Mouse (Mus musculus): ENCODE data around the gene Bud23. TPM values are rescaled to one million over a fixed set of nuclear protein-coding genes. Genes with fewer than 3 reads are reported as not detected.

The Bud23 gene
- 54.6 and 73.2 TPM in 2 replicates for polyA plus RNA-seq (2012; rRNA removed)

DNA sequence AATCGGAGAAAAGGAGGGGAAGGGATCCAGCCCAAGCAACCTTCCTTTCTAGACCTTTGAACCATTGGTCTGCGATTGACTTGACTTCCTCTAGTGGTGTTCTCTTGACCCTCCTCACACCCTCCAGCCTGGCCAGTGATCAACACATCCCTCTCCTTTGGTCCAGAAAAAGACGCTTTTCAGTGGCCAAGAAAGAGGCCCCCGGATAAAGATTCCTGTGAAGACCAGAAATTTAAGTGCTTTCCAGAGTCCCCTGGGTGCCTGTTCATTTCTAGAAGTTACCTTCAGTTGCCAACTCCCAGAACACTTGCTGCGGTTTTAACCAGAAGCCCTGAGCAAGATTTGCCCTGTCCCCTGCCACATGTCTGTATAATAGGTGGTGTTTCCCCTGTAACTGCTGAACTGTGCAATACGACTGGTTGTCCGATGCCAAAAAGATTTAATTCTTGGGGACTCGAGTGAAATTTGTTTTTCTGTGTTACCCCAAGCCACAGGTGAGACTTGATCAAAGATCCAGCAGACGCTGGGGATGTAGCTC, at the start of gene Bud23:
Bud23 (minus strand) TSS at position 51 of the 538 bp plus-strand sequence.

DNA sequence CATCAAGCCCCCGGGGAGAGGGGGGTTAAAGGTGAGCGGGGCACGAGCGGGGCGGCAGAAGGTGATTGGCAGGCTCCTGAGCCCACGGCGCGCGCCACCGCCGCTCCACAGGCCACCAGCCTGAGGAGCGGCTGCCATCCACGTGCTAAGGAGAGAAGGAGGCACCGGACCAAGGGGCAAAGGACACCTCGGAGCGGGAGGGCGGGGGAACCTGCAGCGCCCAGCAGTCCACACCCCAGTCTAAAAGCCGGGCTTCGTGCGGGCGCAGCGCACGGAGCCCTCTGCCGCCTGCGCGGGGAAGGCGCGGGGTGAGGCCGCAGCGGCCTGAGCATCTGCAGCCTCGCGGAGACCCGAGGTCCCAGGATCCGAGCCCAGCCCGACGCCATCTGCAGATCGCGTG, 24.9 kb upstream of the Bud23 start, which contains the start of gene Mlxipl:
Mlxipl (plus strand) TSS at position 238 of the 400 bp plus-strand sequence.

GRCm38 (mm10) chr5:135077564-135078481, 13.1 kb upstream of the Bud23 start, which contains the start of gene Vps37d:
Gene Vps37d (minus strand): TSS chr5:135078266.

GRCm38 (mm10) chr5:135063629-135064381, 954 bp downstream of the Bud23 start, which contains the start of gene Dnajc30:
Gene Dnajc30 (plus strand): TSS chr5:135064202.

DNA sequence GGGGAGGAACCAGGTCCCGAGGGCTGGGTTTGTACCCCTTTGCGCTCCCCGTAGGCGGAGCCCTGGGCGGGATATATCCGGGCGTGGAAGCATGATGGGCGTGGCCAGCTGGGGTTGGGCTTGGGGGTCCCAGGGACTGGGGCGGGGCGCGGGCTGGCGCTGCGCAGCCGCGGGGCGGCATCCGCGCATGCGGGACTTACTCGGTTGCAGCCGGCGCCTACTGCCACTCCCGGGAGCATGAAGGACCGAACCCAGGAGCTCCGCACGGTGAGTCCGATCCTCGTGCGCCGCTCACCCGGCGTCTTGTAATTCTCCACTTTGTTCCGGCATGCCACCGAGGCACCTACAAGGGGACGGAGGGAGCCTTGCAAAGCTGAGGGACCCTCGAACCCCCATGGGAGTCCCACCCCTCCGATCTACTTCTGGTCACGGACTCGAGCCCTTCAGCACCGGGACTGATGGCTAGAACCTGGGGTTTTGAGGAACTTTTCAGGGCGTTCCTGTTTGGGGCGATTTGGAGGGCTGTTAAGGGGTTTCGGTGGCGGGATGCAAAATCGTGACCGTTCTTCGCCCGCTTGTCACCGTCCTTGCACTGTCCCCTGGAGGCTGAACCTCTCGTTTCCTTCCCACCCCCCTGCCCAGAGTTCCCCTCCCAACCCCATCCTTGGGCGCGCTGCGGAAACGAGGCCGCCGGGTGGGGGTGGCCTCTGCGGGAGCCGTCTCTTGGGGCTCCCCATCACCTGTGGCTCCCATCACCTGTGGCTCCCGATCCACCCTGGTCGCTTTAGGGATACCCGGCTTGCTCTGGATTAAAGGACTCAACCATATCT, 41.2 kb downstream of the Bud23 start, which contains the start of gene Stx1a:
Stx1a (plus strand) TSS at position 139 of the 830 bp plus-strand sequence.

DNA sequence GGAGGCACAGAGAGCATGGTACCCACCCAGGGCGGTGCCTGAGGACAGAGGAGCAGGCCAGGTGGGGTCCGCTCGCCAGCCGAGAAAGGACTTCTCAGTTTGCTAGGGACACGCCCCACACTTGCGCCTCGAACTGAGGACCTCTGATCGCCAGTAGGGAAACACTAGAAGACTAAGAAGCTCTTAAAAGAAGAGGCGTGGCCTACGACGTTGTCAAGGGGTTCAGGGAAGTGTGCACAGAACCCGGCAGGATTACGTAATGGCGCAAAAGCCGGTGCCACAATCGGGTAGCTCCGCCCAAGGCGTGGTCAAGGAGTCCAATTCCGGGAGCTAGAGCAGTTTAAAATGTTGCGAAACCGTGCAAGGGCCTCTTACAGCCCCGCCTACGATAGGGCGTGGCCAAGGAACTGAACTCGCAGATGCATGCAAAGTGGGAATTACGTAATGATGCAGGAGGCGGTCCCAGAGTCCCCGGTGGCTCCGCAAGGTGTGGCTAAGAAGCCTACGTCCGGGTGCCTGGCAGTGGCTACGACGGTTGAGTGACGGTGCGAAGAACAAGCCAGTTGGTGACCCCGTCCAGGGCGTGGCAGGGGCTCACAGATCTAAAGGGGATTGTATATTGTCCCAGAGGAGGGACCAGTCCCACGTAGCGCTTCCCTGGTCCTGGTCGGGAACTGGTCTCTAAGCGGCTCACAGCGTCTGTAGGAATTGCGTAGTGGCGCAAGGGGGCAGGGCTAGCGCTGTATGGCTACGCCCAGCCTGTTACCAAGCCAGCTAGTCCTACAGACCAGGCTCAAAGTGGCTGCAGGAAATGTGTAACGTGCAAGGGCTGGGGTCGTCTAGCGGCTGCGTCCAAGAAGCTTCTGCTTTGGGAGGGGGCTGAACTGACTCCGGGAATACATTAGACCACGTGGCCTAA, 55.8 kb downstream of the Bud23 start, which contains the start of gene Abhd11:
Abhd11 (plus strand) TSS at position 482 of the 919 bp plus-strand sequence.

Other genes with a start within 250 kb of the Bud23 start
- not detected in 2 replicates for gene Tmem270, start 158.2 kb downstream of the Bud23 start, polyA plus RNA-seq (2012; rRNA removed)
- 0.17 TPM in 1 of 2 replicates, not detected in the other for gene Cldn13, start 149.4 kb downstream of the Bud23 start, polyA plus RNA-seq (2012; rRNA removed)
- 14.2 and 20.2 TPM in 2 replicates for gene Mettl27, start 132.6 kb downstream of the Bud23 start, polyA plus RNA-seq (2012; rRNA removed)
- gene Cldn4, start 118.0 kb downstream of the Bud23 start, polyA plus RNA-seq (2012; rRNA removed), result 171 and 209 TPM in 2 replicates
- gene Cldn3, start 78.7 kb downstream of the Bud23 start, polyA plus RNA-seq (2012; rRNA removed), result 2,205 and 2,501 TPM in 2 replicates
- 132 and 144 TPM in 2 replicates for gene Abhd11, start 55.8 kb downstream of the Bud23 start, polyA plus RNA-seq (2012; rRNA removed)
- gene Stx1a, start 41.5 kb downstream of the Bud23 start, polyA plus RNA-seq (2012; rRNA removed), result 8.4 and 9.9 TPM in 2 replicates
- 46.0 and 58.3 TPM in 2 replicates for gene Dnajc30, start 757 bp downstream of the Bud23 start, polyA plus RNA-seq (2012; rRNA removed)
- gene Vps37d, start 13.3 kb upstream of the Bud23 start, polyA plus RNA-seq (2012; rRNA removed), result 3.1 and 4.0 TPM in 2 replicates
- 43.4 and 51.1 TPM in 2 replicates for gene Mlxipl, start 24.9 kb upstream of the Bud23 start, polyA plus RNA-seq (2012; rRNA removed)
- gene Tbl2, start 84.7 kb upstream of the Bud23 start, polyA plus RNA-seq (2012; rRNA removed), result 8.5 and 11.8 TPM in 2 replicates
- gene Bcl7b, start 103.3 kb upstream of the Bud23 start, polyA plus RNA-seq (2012; rRNA removed), result 27.8 and 32.4 TPM in 2 replicates
- gene Baz1b, start 122.3 kb upstream of the Bud23 start, polyA plus RNA-seq (2012; rRNA removed), result 16.3 and 18.2 TPM in 2 replicates
- 8.6 and 14.8 TPM in 2 replicates for gene Fzd9, start 186.3 kb upstream of the Bud23 start, polyA plus RNA-seq (2012; rRNA removed)